In the genomic region with DNA sequence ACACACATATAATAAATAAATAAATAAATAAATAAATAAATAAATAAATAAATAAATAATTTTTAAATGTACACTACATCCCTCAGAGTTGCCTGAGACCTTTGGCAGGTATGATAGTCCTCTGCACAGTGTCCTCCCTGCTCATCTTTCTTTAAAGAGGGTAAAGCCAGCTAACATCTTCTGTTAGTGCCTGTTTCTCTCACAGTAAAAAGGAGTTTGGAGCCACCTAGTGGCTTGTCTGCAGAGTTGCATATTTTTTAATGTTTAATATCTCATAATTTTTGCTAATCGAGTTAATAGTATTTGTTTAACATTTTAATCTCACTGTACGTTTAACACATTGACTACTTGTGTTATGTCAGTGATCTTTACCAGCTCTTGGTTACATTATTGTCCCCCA, we compare ENCODE assay signal across 9 mouse cellular contexts.
DNase-seq lines count a peak whose midpoint lies in the region; ATAC-seq and TF ChIP-seq lines count a peak whose summit lies in the region.
"Had no signal": no experiment of that assay in that cellular context is flagged by ENCODE, and none has a peak within 500 bp of the region (broad histone marks: within the 10 kb centered on the region; RNA-seq: fewer than 3 reads in every experiment).

No protein-coding gene starts in this region.

- no peak for TF ChIP-seq EP300 in stomach, postnatal 0 days (optimal IDR thresholded peaks at IDR 0.05)

- DNase-seq in CD4-positive, CD25-positive, alpha-beta regulatory T cell, adult 2 months (ENCODE audit: low read depth, low spot score), result peak; percentile 40
- DNase-seq in midbrain, embryonic 11.5 days (ENCODE audit: low spot score, missing footprints), result peak; percentile 91
- DNase-seq in midbrain, embryonic 10.5 days (ENCODE audit: low spot score), result no peak
- no peak for DNase-seq in stomach, postnatal 0 days (ENCODE audit: low spot score)
- no peak for DNase-seq in kidney, postnatal 10 days
- DNase-seq in cerebellum, postnatal 36 days, result no peak

- H3K4me2 ChIP-seq in midbrain, embryonic 11.5 days, result no peak overlapping the region
- no peak overlapping the region for H3K4me2 ChIP-seq in intestine, postnatal 0 days (replicated peaks; ENCODE audit: low read depth)
- no peak overlapping the region for H3K4me2 ChIP-seq in stomach, postnatal 0 days (replicated peaks; ENCODE audit: low read depth)

- H3K4me3 ChIP-seq in midbrain, embryonic 11.5 days (ENCODE audit: low read depth, low read length), result no peak overlapping the region
- H3K4me3 ChIP-seq in midbrain, embryonic 10.5 days, result no peak overlapping the region
- H3K4me3 ChIP-seq in intestine, postnatal 0 days (ENCODE audit: low read depth, low read length), result no peak overlapping the region
- H3K4me3 ChIP-seq in stomach, postnatal 0 days (ENCODE audit: low read depth, low read length), result no peak overlapping the region
- H3K4me3 ChIP-seq: megakaryocyte, embryonic 14.5 days had no signal

- H3K9me3 ChIP-seq in midbrain, embryonic 11.5 days (ENCODE audit: control insufficient read depth, low read length), result no peaks in the 10 kb centered on the region
- no peaks in the 10 kb centered on the region for H3K9me3 ChIP-seq in midbrain, embryonic 10.5 days (replicated peaks)
- H3K9me3 ChIP-seq in intestine, postnatal 0 days (ENCODE audit: control insufficient read depth), result no peaks in the 10 kb centered on the region
- no peaks in the 10 kb centered on the region for H3K9me3 ChIP-seq in stomach, postnatal 0 days (ENCODE audit: control insufficient read depth, low read length)

- H3K27ac ChIP-seq in midbrain, embryonic 11.5 days (ENCODE audit: low read depth, low read length), result no peak overlapping the region
- no peak overlapping the region for H3K27ac ChIP-seq in midbrain, embryonic 10.5 days (replicated peaks)
- H3K27ac ChIP-seq in intestine, postnatal 0 days (ENCODE audit: low read depth, low read length), result no peak overlapping the region
- H3K27ac ChIP-seq in stomach, postnatal 0 days (replicated peaks), result no peak overlapping the region

- no peak overlapping the region for H3K9ac ChIP-seq in midbrain, embryonic 11.5 days (ENCODE audit: low read length)
- H3K9ac ChIP-seq in intestine, postnatal 0 days (ENCODE audit: low read depth, low read length), result no peak overlapping the region
- no peak overlapping the region for H3K9ac ChIP-seq in stomach, postnatal 0 days (ENCODE audit: low read length)

- 19% methylated on average over 2 of the region's 2 CpGs for WGBS in midbrain, embryonic 11.5 days
- 7% methylated on average over 2 of the region's 2 CpGs for WGBS in midbrain, embryonic 10.5 days
- WGBS in intestine, postnatal 0 days, result 4% methylated on average over 2 of the region's 2 CpGs
- WGBS in stomach, postnatal 0 days, result 0% methylated on average over 2 of the region's 2 CpGs

- peak; percentile 76 for TF ChIP-seq CTCF in intestine, postnatal 0 days (IDR thresholded peaks at IDR 0.05; ENCODE audit: low read depth)
- TF ChIP-seq CTCF in stomach, postnatal 0 days (IDR thresholded peaks at IDR 0.05; ENCODE audit: low read depth), result peak; percentile 82; the same call in 1 of the 2 replicates

- H3K36me3 ChIP-seq in midbrain, embryonic 11.5 days (ENCODE audit: control insufficient read depth, insufficient read depth, low read length), result no peaks in the 10 kb centered on the region
- no peaks in the 10 kb centered on the region for H3K36me3 ChIP-seq in midbrain, embryonic 10.5 days
- no peaks in the 10 kb centered on the region for H3K36me3 ChIP-seq in intestine, postnatal 0 days (ENCODE audit: control insufficient read depth, insufficient read depth)
- no peaks in the 10 kb centered on the region for H3K36me3 ChIP-seq in stomach, postnatal 0 days (ENCODE audit: control insufficient read depth, insufficient read depth, low read length)

- no peaks in the 10 kb centered on the region for H3K27me3 ChIP-seq in midbrain, embryonic 11.5 days (ENCODE audit: control insufficient read depth, insufficient read depth, low read length)
- no peaks in the 10 kb centered on the region for H3K27me3 ChIP-seq in midbrain, embryonic 10.5 days (ENCODE audit: low read depth, poor library complexity, severe bottlenecking)
- H3K27me3 ChIP-seq in intestine, postnatal 0 days (replicated peaks; ENCODE audit: control insufficient read depth, insufficient read depth, low read length), result no peaks in the 10 kb centered on the region
- H3K27me3 ChIP-seq in stomach, postnatal 0 days (ENCODE audit: control insufficient read depth, insufficient read depth, low read length), result no peaks in the 10 kb centered on the region
- H3K27me3 ChIP-seq: megakaryocyte, embryonic 14.5 days had no signal

- no peak for ATAC-seq in CD4-positive, CD25-positive, alpha-beta regulatory T cell, adult 4 months
- ATAC-seq in midbrain, embryonic 11.5 days (ENCODE audit: low FRiP score), result peak; percentile 78
- no peak for ATAC-seq in intestine, postnatal 0 days
- ATAC-seq in stomach, postnatal 0 days (ENCODE audit: low FRiP score, low TSS enrichment), result no peak

- no peaks in the 10 kb centered on the region for H3K4me1 ChIP-seq in midbrain, embryonic 11.5 days (ENCODE audit: control insufficient read depth, insufficient read depth, low read length)
- no peaks in the 10 kb centered on the region for H3K4me1 ChIP-seq in midbrain, embryonic 10.5 days
- H3K4me1 ChIP-seq in intestine, postnatal 0 days (replicated peaks; ENCODE audit: control insufficient read depth, insufficient read depth, low read length), result no peaks in the 10 kb centered on the region
- H3K4me1 ChIP-seq in stomach, postnatal 0 days (replicated peaks; ENCODE audit: control insufficient read depth, insufficient read depth), result no peaks in the 10 kb centered on the region
- H3K4me1 ChIP-seq: megakaryocyte, embryonic 14.5 days had no signal

Comparison
In these comparisons a context has a peak if more than half of its experiments do, and no peak if none do; other contexts are left out.
1. DNase-seq: peak in CD4-positive, CD25-positive, alpha-beta regulatory T cell, adult 2 months (single experiment) and midbrain, embryonic 11.5 days (single experiment); none in midbrain, embryonic 10.5 days (single experiment), stomach, postnatal 0 days (single experiment), kidney, postnatal 10 days (single experiment) and cerebellum, postnatal 36 days (0 of 2).